Mouse (Mus musculus) spleen, adult 10 weeks (tissue): ENCODE measurements around the gene Olfr194. TPM values are rescaled to one million over a fixed set of nuclear protein-coding genes. Genes with fewer than 3 reads are reported as not detected.

Source experiments
- polyA plus RNA-seq: library from polyadenylated mRNA; stranded (reverse); fragments of 350-450 nt; fragmentation: Illumina TruSeq; extraction: RNeasy Lipid Tissue Mini Kit (QIAGEN cat#74804); gene quantifications from one replicate; pipeline ENCODE4 v1.2.3, GENCODE M21; 2015; ENCODE audit warnings: low replicate concordance; ENCODE audit not compliant: insufficient read depth

Olfr194 gene
- not detected for polyA plus RNA-seq

DNA sequence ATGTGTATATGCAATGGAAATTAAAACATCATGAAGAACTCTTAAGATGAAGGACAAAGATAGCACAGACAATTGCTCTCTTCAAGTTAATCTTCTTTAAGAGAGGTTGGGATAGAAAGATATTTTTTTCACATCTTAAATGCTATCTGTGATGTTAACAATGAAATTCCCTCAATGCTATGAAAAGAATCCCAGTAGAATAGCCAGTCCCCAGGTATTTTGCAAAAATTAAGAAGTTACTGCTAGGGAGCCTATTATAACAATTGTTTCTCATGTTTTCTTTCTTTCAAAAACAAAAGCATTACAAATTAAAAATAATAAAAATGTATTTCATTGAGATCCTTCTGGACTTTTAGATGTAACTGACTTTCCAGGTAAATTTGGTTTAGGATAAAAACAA, at the start of gene Olfr194:
TSS of gene Olfr194 (minus strand) at position 101 of the 400 bp plus-strand sequence.

DNA sequence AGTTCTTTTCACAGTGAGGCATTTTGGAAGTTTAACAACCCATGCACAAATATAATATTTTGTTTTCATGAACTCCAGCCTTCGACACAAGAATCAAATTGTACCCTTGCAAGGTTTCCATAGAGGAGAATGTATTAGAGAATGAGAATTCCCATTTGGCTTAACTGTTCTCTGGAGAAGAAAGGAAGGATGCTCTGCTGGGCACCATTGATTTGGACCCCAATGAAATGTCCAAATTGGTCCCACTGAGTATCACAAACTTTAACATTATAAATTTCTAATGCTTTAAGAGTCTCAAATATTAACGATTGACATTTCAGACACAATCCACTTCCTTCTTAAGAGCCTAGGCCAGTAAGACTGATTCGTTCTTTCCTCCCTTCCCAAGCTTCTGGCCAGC, 49.5 kb upstream of the Olfr194 start, which contains the start of gene Olfr196:
TSS of gene Olfr196 (minus strand) at position 101 of the 400 bp plus-strand sequence.

DNA sequence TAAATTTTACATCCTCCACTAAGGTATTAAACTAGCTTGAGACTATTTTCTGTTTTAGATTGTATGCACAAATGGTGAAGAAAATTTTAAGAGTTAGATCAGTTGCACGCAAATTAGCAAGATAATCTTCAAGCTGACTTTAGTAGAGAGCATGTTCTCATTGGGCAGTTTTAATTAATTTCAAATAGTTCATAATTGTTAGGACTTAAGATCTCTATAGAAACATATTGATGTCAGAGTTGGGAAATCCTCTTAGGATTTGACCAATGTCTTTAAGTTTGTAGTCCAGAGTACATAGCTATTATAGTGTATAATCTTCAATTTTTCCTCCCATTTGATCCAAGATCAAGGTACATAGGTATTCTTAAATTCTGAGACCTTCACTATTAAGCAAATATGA, 25.9 kb upstream of the Olfr194 start, which contains the start of gene Olfr195:
TSS of gene Olfr195 (plus strand) at position 301 of the 400 bp plus-strand sequence.

DNA sequence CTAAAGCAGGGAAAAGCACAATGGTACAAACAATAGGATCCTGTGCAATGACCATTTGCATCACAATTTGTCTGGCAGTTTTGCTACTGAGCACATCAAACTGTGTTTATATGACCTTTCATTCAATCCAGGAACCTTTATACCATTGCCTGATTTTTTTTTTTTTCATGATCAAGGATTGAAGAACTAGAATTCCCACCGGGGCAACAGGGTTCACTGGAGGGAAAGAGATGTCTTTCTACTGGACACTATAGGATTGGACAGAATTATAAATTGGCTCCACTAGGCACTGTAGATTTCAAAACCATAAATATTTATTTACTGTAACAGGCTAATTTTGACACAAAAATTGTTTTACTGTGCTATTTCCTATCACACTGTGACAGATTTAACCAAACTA, 9.1 kb downstream of the Olfr194 start, which contains the start of gene Olfr193:
TSS of gene Olfr193 (minus strand) at position 101 of the 400 bp plus-strand sequence.

DNA sequence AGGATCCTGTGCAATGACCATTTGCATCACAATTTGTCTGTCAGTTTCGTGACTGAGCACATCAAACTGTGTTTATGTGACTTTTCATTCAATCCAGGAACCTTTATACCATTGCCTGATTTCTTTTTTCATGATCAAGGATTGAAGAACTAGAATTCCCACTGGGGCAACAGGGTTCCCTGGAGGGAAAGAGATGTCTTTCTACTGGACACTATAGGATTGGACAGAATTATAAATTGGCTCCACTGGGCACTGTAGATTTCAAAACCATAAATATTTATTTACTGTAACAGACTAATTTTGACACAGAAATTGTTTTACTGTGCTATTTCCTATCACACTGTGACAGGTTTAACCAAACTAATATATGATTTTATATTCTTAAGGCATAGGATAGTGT, 31.1 kb downstream of the Olfr194 start, which contains the start of gene Olfr191:
TSS of gene Olfr191 (minus strand) at position 101 of the 400 bp plus-strand sequence.

DNA sequence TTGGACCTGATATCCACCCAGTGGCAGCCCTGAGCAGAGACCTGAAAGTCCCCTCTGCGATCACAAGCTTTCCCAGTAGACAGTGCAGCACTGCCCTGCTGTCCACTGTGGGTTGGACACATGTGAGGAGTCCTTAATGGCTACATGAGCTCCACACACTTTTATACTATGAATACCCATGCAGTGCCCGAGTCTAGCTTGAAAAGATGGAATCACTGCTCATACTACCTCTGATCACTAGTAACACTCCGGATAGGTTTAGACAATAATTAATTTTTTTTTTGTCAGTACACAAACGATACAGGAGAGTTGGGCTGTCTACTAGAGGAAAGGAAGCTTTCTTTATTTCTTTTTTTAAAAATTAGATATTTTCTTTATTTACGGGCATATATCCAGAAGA, 43.0 kb downstream of the Olfr194 start, which contains the start of gene Olfr190:
TSS of gene Olfr190 (minus strand) at position 101 of the 400 bp plus-strand sequence.

Other genes starting within 250 kb of the Olfr194 start
- gene Olfr177, start 246.3 kb downstream of the Olfr194 start, polyA plus RNA-seq = not detected
- not detected for gene Olfr178, start 229.0 kb downstream of the Olfr194 start, polyA plus RNA-seq
- not detected for gene Olfr181, start 192.3 kb downstream of the Olfr194 start, polyA plus RNA-seq
- gene Olfr180, start 191.7 kb downstream of the Olfr194 start, polyA plus RNA-seq = not detected
- not detected for gene Olfr183, start 125.7 kb downstream of the Olfr194 start, polyA plus RNA-seq
- gene Olfr186, start 90.8 kb downstream of the Olfr194 start, polyA plus RNA-seq = not detected
- not detected for gene Olfr187, start 81.3 kb downstream of the Olfr194 start, polyA plus RNA-seq
- not detected for gene Olfr190, start 43.1 kb downstream of the Olfr194 start, polyA plus RNA-seq
- gene Olfr191, start 31.2 kb downstream of the Olfr194 start, polyA plus RNA-seq = not detected
- gene Olfr193, start 9.2 kb downstream of the Olfr194 start, polyA plus RNA-seq = not detected
- not detected for gene Olfr195, start 26.0 kb upstream of the Olfr194 start, polyA plus RNA-seq
- not detected for gene Olfr196, start 49.4 kb upstream of the Olfr194 start, polyA plus RNA-seq
- gene Olfr198, start 82.5 kb upstream of the Olfr194 start, polyA plus RNA-seq = not detected
- not detected for gene Olfr199, start 98.7 kb upstream of the Olfr194 start, polyA plus RNA-seq
- gene Olfr201, start 151.6 kb upstream of the Olfr194 start, polyA plus RNA-seq = not detected
- not detected for gene Olfr202, start 165.7 kb upstream of the Olfr194 start, polyA plus RNA-seq
- not detected for gene Olfr203, start 177.8 kb upstream of the Olfr194 start, polyA plus RNA-seq
- not detected for gene Olfr204, start 197.2 kb upstream of the Olfr194 start, polyA plus RNA-seq
- gene Olfr205, start 210.1 kb upstream of the Olfr194 start, polyA plus RNA-seq = not detected
- gene Olfr206, start 228.2 kb upstream of the Olfr194 start, polyA plus RNA-seq = not detected
- gene Olfr209, start 242.9 kb upstream of the Olfr194 start, polyA plus RNA-seq = not detected